In genomic region chr1:192851640-192852039, GRCm38 (mm10) we compare ENCODE assay signal across 8 mouse cellular contexts. TPM values are rescaled to one million over a fixed set of nuclear protein-coding genes. Genes with fewer than 3 reads are reported as not detected.
DNase-seq lines count a peak whose midpoint lies in the region; ATAC-seq lines count a peak whose summit lies in the region.

No protein-coding gene starts in this region.

- peaks cover 50% of the 10 kb centered on the region for H3K4me1 ChIP-seq in hindbrain, embryonic 14.5 days (replicated peaks; ENCODE audit: control insufficient read depth, insufficient read depth, low read length)
- H3K4me1 ChIP-seq in lung, embryonic 15.5 days = peaks cover 56% of the 10 kb centered on the region

- ATAC-seq in hindbrain, embryonic 14.5 days (ENCODE audit: low FRiP score) = peak; percentile 35; the same call in 1 of the 2 replicates
- peak; percentile 27; the same call in 1 of the 2 replicates for ATAC-seq in lung, embryonic 15.5 days (ENCODE audit: borderline replicate concordance, extremely low read depth, low FRiP score, low TSS enrichment)

- DNase-seq in ovary, adult 18-20 months (ENCODE audit: low spot score) = peak; percentile 29
- no peak for DNase-seq in ovary, postnatal 14 days (ENCODE audit: low spot score)
- DNase-seq in gastrocnemius, postnatal 10 days = peak; percentile 33
- peak; percentile 67 for DNase-seq in hindbrain, embryonic 14.5 days (ENCODE audit: low spot score)
- peak; percentile 55 for DNase-seq in yolk sac, embryonic 10.5 days (ENCODE audit: low spot score)
- no peak for DNase-seq in thymus, postnatal 4 days
- no peak for DNase-seq in liver

- H3K9me3 ChIP-seq in hindbrain, embryonic 14.5 days (ENCODE audit: control insufficient read depth, low read length) = no peaks in the 10 kb centered on the region
- no peaks in the 10 kb centered on the region for H3K9me3 ChIP-seq in lung, embryonic 15.5 days

- H3K4me3 ChIP-seq in hindbrain, embryonic 14.5 days (replicated peaks; ENCODE audit: low read length) = 0 out of 2 replicates have a peak overlapping the region, but pooled peaks have one; percentile 6
- no peak overlapping the region for H3K4me3 ChIP-seq in lung, embryonic 15.5 days

- H3K4me2 ChIP-seq in hindbrain, embryonic 14.5 days (replicated peaks) = peak overlapping the region; percentile 84
- H3K4me2 ChIP-seq in lung, embryonic 15.5 days = peak overlapping the region; percentile 28

- WGBS in hindbrain, embryonic 14.5 days = 4% methylated on average over 6 of the region's 6 CpGs
- WGBS in lung, embryonic 15.5 days = 6% methylated on average over 6 of the region's 6 CpGs

- H3K27me3 ChIP-seq in hindbrain, embryonic 14.5 days (ENCODE audit: control insufficient read depth, insufficient read depth, low read length) = no peaks in the 10 kb centered on the region
- H3K27me3 ChIP-seq in lung, embryonic 15.5 days = peaks cover 6% of the 10 kb centered on the region

- H3K27ac ChIP-seq in hindbrain, embryonic 14.5 days = peak overlapping the region; percentile 68
- H3K27ac ChIP-seq in lung, embryonic 15.5 days = peak overlapping the region; percentile 75

- H3K36me3 ChIP-seq in hindbrain, embryonic 14.5 days (replicated peaks; ENCODE audit: control insufficient read depth, insufficient read depth) = peaks cover 35% of the 10 kb centered on the region
- peaks cover 31% of the 10 kb centered on the region for H3K36me3 ChIP-seq in lung, embryonic 15.5 days

- peak overlapping the region; percentile 3 for H3K9ac ChIP-seq in hindbrain, embryonic 14.5 days
- no peak overlapping the region for H3K9ac ChIP-seq in lung, embryonic 15.5 days

RNA-seq across cellular contexts. Expression of gene Sertad4, which starts 3.9 kb away (rescaled TPM):
- 10 to 100 TPM; 11.4 to 17.5 TPM for total RNA-seq in gastrocnemius, postnatal 10 days (2021)
- 21.6 and 25.0 TPM in 2 replicates for polyA plus RNA-seq in hindbrain, embryonic 14.5 days (2014; fragmentation: Nextera tagmentation; extraction: Ambion mirVana)
- polyA plus RNA-seq in lung, embryonic 15.5 days (2015; fragmentation: Nextera tagmentation; extraction: Ambion mirVana) = 18.9 and 20.9 TPM in 2 replicates

Comparison
In these comparisons a context has a peak if more than half of its experiments do, and no peak if none do; other contexts are left out.
1. DNase-seq: peak in ovary, adult 18-20 months (single experiment), gastrocnemius, postnatal 10 days (single experiment), hindbrain, embryonic 14.5 days (single experiment) and yolk sac, embryonic 10.5 days (single experiment); none in ovary, postnatal 14 days (single experiment), thymus, postnatal 4 days (single experiment) and liver (single experiment).